Mouse (Mus musculus) lung, adult 2 months (tissue): Measurements from ENCODE around the gene Tnfsf4. TPM values are rescaled to one million over a fixed set of nuclear protein-coding genes. Genes with fewer than 3 reads are reported as not detected.

Experiments used
- DNase-seq: peaks from one replicate; pipeline ENCODE4 v3.0.0; 2022
- H3K4me1 ChIP-seq: fragments of 200-500 bp; 2 replicates; pipeline ENCODE4 v1.6.1; 2011; ENCODE audit warnings: low read length; ENCODE audit not compliant: control insufficient read depth, insufficient read depth
- H3K4me3 ChIP-seq: fragments of 200-500 bp; replicated peaks from 2 replicates; pipeline ENCODE3; 2011; ENCODE audit warnings: low read depth, mild to moderate bottlenecking, control low read depth, low read length; ENCODE audit errors: extremely low read depth
- CTCF ChIP-seq: fragments of 200-500 bp; IDR thresholded peaks from 2 replicates; pipeline ENCODE4 v1.5.1; 2011; ENCODE audit warnings: mild to moderate bottlenecking, low read length, control low read depth; ENCODE audit not compliant: insufficient read depth
- POLR2A ChIP-seq: fragments of 200-500 bp; IDR thresholded peaks from 2 replicates; pipeline ENCODE4 v1.6.1; 2011; ENCODE audit warnings: low read depth, mild to moderate bottlenecking, control low read depth, low read length, borderline replicate concordance; ENCODE audit errors: extremely low read depth
- WGBS: fragments of 180-500 bp; shearing (Covaris S2); methylation state at CpG from one replicate; pipeline ENCODE4 v1.1.7; 2018; 5-methylcytosine and 5-hydroxymethylcytosine counted together
- polyA plus RNA-seq: library from polyadenylated mRNA; depleted of rRNA; stranded (reverse); fragments of >200 nt; gene quantifications from 2 replicates; pipeline ENCODE4 v1.2.3, GENCODE M21; 2012

Tnfsf4 gene
- polyA plus RNA-seq, 1 experiment, result not detected

GRCm38 (mm10) chr1:161396351-161396750 is 1.1 kb downstream of the Tnfsf4 start:
- no peak for DNase-seq
- WGBS, result 52% methylated on average over 10 of the region's 10 CpGs
- TF ChIP-seq POLR2A, result no peak
- TF ChIP-seq CTCF, result no peak
- Histone ChIP-seq H3K4me1 (no peaks in the 10 kb centered on the region), H3K4me3 (no peak overlapping the region)

GRCm38 (mm10) chr1:161400126-161400525 is 4.9 kb downstream of the Tnfsf4 start:
- WGBS, result 17% methylated on average over 6 of the region's 6 CpGs
- TF ChIP-seq POLR2A (no peak), CTCF (peak; percentile 42; the same call in 1 of the 2 replicates)
- H3K4me3 ChIP-seq, result no peak overlapping the region
- no peaks in the 10 kb centered on the region for H3K4me1 ChIP-seq
- peak; percentile 70 for DNase-seq

- DNase-seq, result no peak
- Histone ChIP-seq H3K4me3 (no peak overlapping the region), H3K4me1 (no peaks in the 10 kb centered on the region)
- no peak for TF ChIP-seq CTCF
- no peak for TF ChIP-seq POLR2A
- 80% methylated on average over 2 of the region's 2 CpGs for WGBS
Measured at GRCm38 (mm10) chr1:161403061-161403460, 7.9 kb downstream of the Tnfsf4 start.

- DNase-seq, result no peak
- Histone ChIP-seq H3K4me1 (no peaks in the 10 kb centered on the region), H3K4me3 (no peak overlapping the region)
- TF ChIP-seq CTCF (no peak), POLR2A (no peak)
- WGBS, result 62% methylated on average over 1 of the region's 1 CpGs
Measured at GRCm38 (mm10) chr1:161406480-161406879, 11.3 kb downstream of the Tnfsf4 start.

DNA sequence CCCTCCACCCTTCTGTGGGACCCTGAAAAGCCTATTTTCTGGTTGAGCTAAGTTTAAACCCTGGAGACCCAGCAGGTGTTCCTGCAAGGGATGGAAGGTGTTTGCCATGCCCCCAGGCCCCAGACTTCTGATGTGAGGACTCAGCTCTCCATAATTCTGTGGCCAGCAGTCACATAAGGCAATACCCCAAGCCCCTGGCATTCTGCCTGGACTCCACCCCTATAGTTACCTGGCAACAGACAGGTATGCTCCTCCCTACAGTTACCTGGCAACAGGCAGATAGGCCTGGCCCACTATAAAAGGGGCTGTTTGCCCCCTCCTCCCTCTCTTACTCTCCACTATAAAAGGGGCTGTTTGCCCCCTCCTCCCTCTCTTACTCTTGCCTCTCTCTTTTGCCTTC is 24.7 kb downstream of the Tnfsf4 start:
- TF ChIP-seq POLR2A (no peak), CTCF (no peak)
- no peak for DNase-seq
- no peaks in the 10 kb centered on the region for H3K4me1 ChIP-seq
- no peak overlapping the region for H3K4me3 ChIP-seq

DNA sequence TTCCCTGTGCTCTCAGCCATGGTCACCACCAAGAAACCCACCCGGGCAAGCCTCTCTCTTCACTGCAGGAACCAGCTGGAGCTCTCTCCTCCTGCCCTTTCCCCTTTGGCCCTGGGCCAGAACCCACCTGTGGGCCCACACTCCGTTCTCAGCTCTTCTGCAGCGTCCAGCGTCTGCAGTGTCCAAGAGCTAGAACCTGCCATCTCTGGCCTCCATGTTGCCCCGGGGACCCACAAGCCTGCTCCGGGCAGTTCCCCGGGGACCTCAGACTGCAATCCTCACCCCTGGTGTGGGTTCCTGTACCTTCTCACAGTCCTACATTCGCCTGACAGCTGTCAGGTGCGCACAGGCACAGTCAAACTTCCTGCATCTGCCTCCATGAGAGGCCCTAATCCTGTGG is 25.4 kb downstream of the Tnfsf4 start:
- WGBS, result 84% methylated on average over 9 of the region's 9 CpGs
- no peak for DNase-seq
- H3K4me3 ChIP-seq, result no peak overlapping the region
- no peak for TF ChIP-seq CTCF
- no peak for TF ChIP-seq POLR2A
- no peaks in the 10 kb centered on the region for H3K4me1 ChIP-seq

DNA sequence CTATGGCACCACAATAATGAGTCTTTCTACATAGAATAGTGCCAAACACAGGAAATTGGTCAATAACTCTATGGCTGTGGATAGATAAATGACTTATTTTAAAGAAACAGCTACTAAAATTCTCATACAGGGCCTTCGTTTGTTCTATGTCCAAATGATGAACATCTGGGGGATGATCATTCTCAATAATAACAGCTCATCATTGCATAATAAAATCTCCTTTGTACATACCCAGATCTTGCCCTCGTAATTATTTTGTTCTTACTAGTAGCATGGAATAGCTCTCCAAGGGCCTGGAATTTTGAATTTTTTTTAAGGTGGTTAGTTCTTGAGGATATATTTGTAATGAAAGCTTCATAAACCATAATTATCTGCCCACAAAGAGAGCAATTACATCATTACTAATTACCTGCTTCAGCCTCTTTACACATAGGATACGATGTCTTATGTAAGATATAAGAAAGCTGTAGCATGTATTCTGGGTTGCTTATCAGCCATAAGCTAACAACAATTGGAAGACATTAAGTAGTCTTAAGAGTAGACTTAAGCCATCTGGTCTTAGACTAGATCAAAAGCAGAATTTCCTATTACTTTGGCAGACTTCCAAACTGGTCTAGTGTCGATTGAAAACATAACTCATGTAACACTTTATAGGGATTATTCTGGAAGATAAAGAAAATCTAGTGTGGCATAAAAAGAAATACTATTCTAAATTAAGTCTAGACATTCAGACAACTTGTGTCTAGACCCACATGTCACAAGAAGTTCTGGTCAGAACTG is 31.3 kb downstream of the Tnfsf4 start:
- Histone ChIP-seq H3K4me1 (no peaks in the 10 kb centered on the region), H3K4me3 (no peak overlapping the region)
- 55% methylated on average over 4 of the region's 4 CpGs for WGBS
- no peak for DNase-seq
- TF ChIP-seq CTCF, result no peak
- TF ChIP-seq POLR2A, result no peak

DNA sequence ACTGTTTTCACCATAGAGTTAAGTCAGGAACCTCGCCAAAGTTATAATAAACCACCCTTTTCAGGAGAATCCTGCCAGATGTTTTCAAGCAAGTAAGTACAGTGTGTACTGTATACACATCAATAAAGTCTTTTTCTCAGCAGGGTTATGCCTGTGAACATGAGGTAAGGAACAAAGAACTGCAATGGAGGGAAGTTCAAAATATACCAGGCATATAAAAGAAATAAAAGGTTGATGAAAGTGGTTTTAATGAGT is 31.8 kb downstream of the Tnfsf4 start:
- no peaks in the 10 kb centered on the region for H3K4me1 ChIP-seq
- DNase-seq, result no peak
- no peak overlapping the region for H3K4me3 ChIP-seq
- TF ChIP-seq POLR2A, result no peak
- TF ChIP-seq CTCF, result no peak
- 74% methylated on average over 1 of the region's 1 CpGs for WGBS

DNA sequence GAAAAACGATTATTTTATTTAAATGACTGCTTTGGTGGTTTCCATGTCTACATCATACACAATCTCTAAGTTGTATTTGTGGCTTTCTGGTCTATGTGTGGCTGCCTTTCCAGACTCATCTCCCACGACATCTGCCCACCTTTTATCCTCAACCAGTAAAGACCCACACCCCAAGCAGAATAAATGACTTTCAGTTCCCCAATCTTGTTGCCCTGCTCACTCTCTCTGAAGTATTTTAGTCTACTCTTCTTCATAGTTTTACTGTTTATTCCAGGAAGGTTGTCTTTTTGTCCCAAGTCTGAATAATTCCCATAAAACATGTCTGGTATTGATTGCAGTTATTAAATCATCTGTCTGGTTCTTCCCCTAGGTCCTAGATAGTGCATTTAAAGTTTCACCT is 40.6 kb downstream of the Tnfsf4 start:
- Histone ChIP-seq H3K4me3 (no peak overlapping the region), H3K4me1 (no peaks in the 10 kb centered on the region)
- no peak for DNase-seq
- whole genome bisulfite sequencing, result 58% methylated on average over 2 of the region's 2 CpGs
- TF ChIP-seq POLR2A (no peak), CTCF (no peak)

- no peak for DNase-seq
- WGBS, result 77% methylated on average over 6 of the region's 6 CpGs
- H3K4me3 ChIP-seq, result no peak overlapping the region
- TF ChIP-seq CTCF (no peak), POLR2A (no peak)
- H3K4me1 ChIP-seq, result no peaks in the 10 kb centered on the region
Measured at GRCm38 (mm10) chr1:161436503-161436902, 41.3 kb downstream of the Tnfsf4 start.

GRCm38 (mm10) chr1:161444858-161445257 is 49.6 kb downstream of the Tnfsf4 start:
- 70% methylated on average over 7 of the region's 7 CpGs for WGBS
- DNase-seq, result no peak
- TF ChIP-seq CTCF (no peak), POLR2A (no peak)
- no peaks in the 10 kb centered on the region for H3K4me1 ChIP-seq
- H3K4me3 ChIP-seq, result no peak overlapping the region
